Mouse (Mus musculus): Measurements from ENCODE around the gene Aqp1. TPM values are rescaled to one million over a fixed set of nuclear protein-coding genes. Genes with fewer than 3 reads are reported as not detected.

Gene Aqp1
- polyA plus RNA-seq, 1 experiment: 119 TPM

- H3K27me3 ChIP-seq (ENCODE audit: control insufficient read depth, insufficient read depth, low read length): no peaks in the 10 kb centered on the region
- no peak overlapping the region for H3K4me3 ChIP-seq (ENCODE audit: control insufficient read depth, insufficient read depth, low read length)
- no peak overlapping the region for H3K27ac ChIP-seq (ENCODE audit: control insufficient read depth, insufficient read depth, low read length)
- H3K4me1 ChIP-seq (replicated peaks; ENCODE audit: control insufficient read depth, insufficient read depth, low read length): no peaks in the 10 kb centered on the region
- no peaks in the 10 kb centered on the region for H3K36me3 ChIP-seq (ENCODE audit: control insufficient read depth, insufficient read depth, low read length)
- no peak for DNase-seq
- TF ChIP-seq POLR2A (IDR thresholded peaks at IDR 0.05; ENCODE audit: control insufficient read depth, extremely low read depth, insufficient read depth, low read length, poor library complexity) (no peak), CTCF (IDR thresholded peaks at IDR 0.05; ENCODE audit: borderline replicate concordance, control insufficient read depth, extremely low read depth, insufficient read depth, low read length, poor library complexity) (no peak)
- WGBS: 93% methylated on average over 10 of the region's 10 CpGs
Measured at GRCm38 (mm10) chr6:55345264-55345663, 9.0 kb downstream of the Aqp1 start.

DNA sequence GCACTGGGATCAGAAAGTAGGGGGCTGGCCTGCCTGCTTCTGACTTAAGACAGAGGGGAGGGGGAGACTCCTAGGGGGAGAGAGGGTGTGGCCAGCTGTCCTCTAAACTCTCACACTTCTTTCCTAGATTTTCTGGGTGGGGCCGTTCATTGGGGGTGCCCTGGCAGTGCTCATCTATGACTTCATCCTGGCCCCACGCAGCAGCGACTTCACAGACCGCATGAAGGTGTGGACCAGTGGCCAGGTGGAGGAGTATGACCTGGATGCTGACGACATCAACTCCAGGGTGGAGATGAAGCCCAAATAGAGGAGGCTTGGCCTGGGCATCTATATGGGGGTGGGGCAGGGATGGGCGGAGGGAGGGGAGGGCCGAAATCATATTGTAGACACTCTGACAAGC lies 10.3 kb downstream of the Aqp1 start:
- Histone ChIP-seq H3K36me3 (ENCODE audit: control insufficient read depth, insufficient read depth, low read length) (no peaks in the 10 kb centered on the region), H3K4me1 (replicated peaks; ENCODE audit: control insufficient read depth, insufficient read depth, low read length) (no peaks in the 10 kb centered on the region), H3K27me3 (ENCODE audit: control insufficient read depth, insufficient read depth, low read length) (no peaks in the 10 kb centered on the region), H3K27ac (ENCODE audit: control insufficient read depth, insufficient read depth, low read length) (no peak overlapping the region), H3K4me3 (ENCODE audit: control insufficient read depth, insufficient read depth, low read length) (no peak overlapping the region)
- DNase-seq: no peak
- 95% methylated on average over 7 of the region's 7 CpGs for WGBS
- TF ChIP-seq POLR2A (IDR thresholded peaks at IDR 0.05; ENCODE audit: control insufficient read depth, extremely low read depth, insufficient read depth, low read length, poor library complexity) (no peak), CTCF (IDR thresholded peaks at IDR 0.05; ENCODE audit: borderline replicate concordance, control insufficient read depth, extremely low read depth, insufficient read depth, low read length, poor library complexity) (no peak)

DNA sequence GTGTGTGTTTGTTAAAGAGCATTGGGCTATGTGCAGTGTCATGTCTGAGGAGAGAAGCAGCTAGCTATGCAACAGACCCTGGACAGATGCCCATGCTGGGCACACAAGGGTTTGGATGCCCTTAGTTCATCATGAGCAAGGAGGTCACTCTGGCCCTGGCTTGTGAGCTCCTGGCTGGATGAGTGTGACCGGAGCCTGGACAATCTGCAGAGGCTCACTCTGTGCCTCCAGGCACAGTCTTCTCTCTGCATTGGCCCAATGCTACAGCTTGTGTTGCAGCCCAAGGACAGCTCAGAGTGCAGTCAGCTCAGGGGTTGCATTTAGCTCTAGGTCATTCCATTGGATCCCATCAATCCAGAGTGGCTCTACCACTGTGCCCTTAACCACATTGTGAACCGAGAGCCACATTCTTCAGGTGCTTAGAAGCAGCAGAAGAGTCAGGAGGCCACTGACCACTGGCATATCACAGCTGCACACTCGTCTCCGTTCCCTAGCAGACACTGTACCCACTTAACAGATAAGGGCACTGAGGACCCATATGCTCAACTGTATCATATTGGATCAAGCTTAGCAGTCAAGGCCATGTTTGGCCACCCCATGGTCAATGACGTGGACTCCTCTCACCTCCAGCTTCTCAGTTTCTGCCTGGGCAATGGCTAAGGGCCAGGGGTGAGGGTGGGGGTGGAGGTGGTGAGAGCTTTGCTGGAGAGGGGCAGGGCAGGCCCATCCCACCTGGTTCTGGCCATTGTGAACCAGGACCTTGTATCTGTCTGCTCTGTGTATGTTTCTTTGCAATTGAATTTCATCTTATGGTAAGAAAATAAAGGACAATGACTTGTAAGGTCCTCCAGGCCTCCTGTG lies 11.7 kb downstream of the Aqp1 start:
- H3K4me3 ChIP-seq (ENCODE audit: control insufficient read depth, insufficient read depth, low read length): no peak overlapping the region
- H3K27ac ChIP-seq (ENCODE audit: control insufficient read depth, insufficient read depth, low read length): no peak overlapping the region
- H3K27me3 ChIP-seq (ENCODE audit: control insufficient read depth, insufficient read depth, low read length): no peaks in the 10 kb centered on the region
- 92% methylated on average over 5 of the region's 5 CpGs for WGBS
- H3K36me3 ChIP-seq (ENCODE audit: control insufficient read depth, insufficient read depth, low read length): no peaks in the 10 kb centered on the region
- TF ChIP-seq CTCF (IDR thresholded peaks at IDR 0.05; ENCODE audit: borderline replicate concordance, control insufficient read depth, extremely low read depth, insufficient read depth, low read length, poor library complexity): no peak
- TF ChIP-seq POLR2A (IDR thresholded peaks at IDR 0.05; ENCODE audit: control insufficient read depth, extremely low read depth, insufficient read depth, low read length, poor library complexity): no peak
- H3K4me1 ChIP-seq (replicated peaks; ENCODE audit: control insufficient read depth, insufficient read depth, low read length): no peaks in the 10 kb centered on the region
- no peak for DNase-seq

DNA sequence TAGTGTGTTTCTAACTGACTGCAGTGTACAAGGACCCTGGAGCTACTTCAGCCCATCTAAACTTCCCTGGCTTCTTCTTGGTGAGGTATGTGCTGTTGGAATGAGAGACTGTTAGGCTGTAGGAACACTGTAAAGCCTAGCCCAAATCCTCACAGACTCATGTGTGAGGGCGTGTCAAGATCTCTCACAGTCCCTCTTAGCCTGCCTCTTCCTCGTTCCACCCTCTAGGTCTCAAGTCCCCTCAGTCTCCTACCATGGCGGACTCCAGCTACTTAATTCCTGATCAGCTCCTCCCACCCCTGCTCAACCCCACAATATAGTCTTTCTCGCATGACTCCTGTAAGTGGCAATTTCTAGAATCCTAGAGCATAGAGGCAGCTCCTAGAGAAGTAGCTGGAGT lies 13.0 kb downstream of the Aqp1 start:
- DNase-seq: no peak
- Histone ChIP-seq H3K27ac (ENCODE audit: control insufficient read depth, insufficient read depth, low read length) (no peak overlapping the region), H3K4me3 (ENCODE audit: control insufficient read depth, insufficient read depth, low read length) (no peak overlapping the region), H3K27me3 (ENCODE audit: control insufficient read depth, insufficient read depth, low read length) (no peaks in the 10 kb centered on the region), H3K4me1 (replicated peaks; ENCODE audit: control insufficient read depth, insufficient read depth, low read length) (no peaks in the 10 kb centered on the region), H3K36me3 (ENCODE audit: control insufficient read depth, insufficient read depth, low read length) (no peaks in the 10 kb centered on the region)
- TF ChIP-seq POLR2A (IDR thresholded peaks at IDR 0.05; ENCODE audit: control insufficient read depth, extremely low read depth, insufficient read depth, low read length, poor library complexity): no peak
- no peak for TF ChIP-seq CTCF (IDR thresholded peaks at IDR 0.05; ENCODE audit: borderline replicate concordance, control insufficient read depth, extremely low read depth, insufficient read depth, low read length, poor library complexity)
- WGBS: 96% methylated on average over 4 of the region's 4 CpGs

DNA sequence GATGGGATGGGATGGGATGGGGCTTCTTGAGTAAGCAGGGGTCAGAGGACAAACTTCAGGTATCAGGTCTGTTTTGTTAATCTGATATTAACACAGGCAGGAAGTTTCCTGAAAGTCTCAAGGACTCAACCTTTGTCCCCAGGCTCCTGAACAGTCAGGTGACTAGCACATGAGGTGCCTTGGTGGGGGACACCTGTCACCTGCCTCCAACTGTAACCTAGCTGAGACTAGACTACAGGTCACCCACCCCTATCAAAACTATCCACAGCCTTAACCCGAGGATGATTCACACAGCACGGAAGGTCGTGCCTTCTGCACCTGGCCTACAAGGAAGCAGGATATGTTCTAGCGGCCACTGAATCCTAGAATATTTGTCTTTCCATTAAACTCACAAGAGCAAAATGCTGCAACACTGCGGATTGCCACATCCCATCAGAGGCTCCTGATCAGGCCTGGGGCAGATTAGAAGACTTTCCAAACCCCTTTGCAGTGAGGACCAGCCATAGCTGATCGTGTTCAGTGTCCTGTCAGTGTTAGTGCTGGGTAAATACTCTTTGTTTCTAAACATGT lies 14.2 kb downstream of the Aqp1 start:
- no peak for DNase-seq
- H3K36me3 ChIP-seq (ENCODE audit: control insufficient read depth, insufficient read depth, low read length): no peaks in the 10 kb centered on the region
- no peaks in the 10 kb centered on the region for H3K4me1 ChIP-seq (replicated peaks; ENCODE audit: control insufficient read depth, insufficient read depth, low read length)
- no peak overlapping the region for H3K27ac ChIP-seq (ENCODE audit: control insufficient read depth, insufficient read depth, low read length)
- H3K27me3 ChIP-seq (ENCODE audit: control insufficient read depth, insufficient read depth, low read length): no peaks in the 10 kb centered on the region
- TF ChIP-seq POLR2A (IDR thresholded peaks at IDR 0.05; ENCODE audit: control insufficient read depth, extremely low read depth, insufficient read depth, low read length, poor library complexity) (no peak), CTCF (IDR thresholded peaks at IDR 0.05; ENCODE audit: borderline replicate concordance, control insufficient read depth, extremely low read depth, insufficient read depth, low read length, poor library complexity) (no peak)
- WGBS: 94% methylated on average over 6 of the region's 6 CpGs
- H3K4me3 ChIP-seq (ENCODE audit: control insufficient read depth, insufficient read depth, low read length): no peak overlapping the region

DNA sequence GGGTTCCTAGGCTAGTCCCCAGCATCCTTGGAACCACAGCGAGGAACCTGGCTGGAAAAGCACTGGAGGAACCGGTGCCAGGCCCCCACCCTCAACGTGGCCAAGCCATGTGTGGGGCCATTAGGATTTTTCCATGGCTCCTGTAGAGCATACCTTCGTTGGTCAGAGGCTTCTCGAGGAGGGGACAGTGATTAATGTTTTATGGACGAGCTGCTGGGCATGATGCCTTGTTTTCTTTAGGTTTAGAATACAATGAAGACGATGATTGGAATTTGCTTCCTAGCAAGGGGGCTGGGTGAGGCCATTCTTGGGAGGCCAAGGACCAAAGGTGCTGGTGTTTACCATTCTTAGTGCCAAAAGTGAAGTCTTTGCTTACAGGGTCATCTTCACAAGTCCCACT lies 15.5 kb downstream of the Aqp1 start:
- no peak for TF ChIP-seq CTCF (IDR thresholded peaks at IDR 0.05; ENCODE audit: borderline replicate concordance, control insufficient read depth, extremely low read depth, insufficient read depth, low read length, poor library complexity)
- no peak for TF ChIP-seq POLR2A (IDR thresholded peaks at IDR 0.05; ENCODE audit: control insufficient read depth, extremely low read depth, insufficient read depth, low read length, poor library complexity)
- Histone ChIP-seq H3K4me1 (replicated peaks; ENCODE audit: control insufficient read depth, insufficient read depth, low read length) (no peaks in the 10 kb centered on the region), H3K27ac (ENCODE audit: control insufficient read depth, insufficient read depth, low read length) (no peak overlapping the region), H3K27me3 (ENCODE audit: control insufficient read depth, insufficient read depth, low read length) (no peaks in the 10 kb centered on the region), H3K36me3 (ENCODE audit: control insufficient read depth, insufficient read depth, low read length) (no peaks in the 10 kb centered on the region), H3K4me3 (ENCODE audit: control insufficient read depth, insufficient read depth, low read length) (no peak overlapping the region)
- 87% methylated on average over 7 of the region's 7 CpGs for WGBS
- no peak for DNase-seq
